Mouse (Mus musculus): ENCODE data around the gene Wfdc9.

DNA sequence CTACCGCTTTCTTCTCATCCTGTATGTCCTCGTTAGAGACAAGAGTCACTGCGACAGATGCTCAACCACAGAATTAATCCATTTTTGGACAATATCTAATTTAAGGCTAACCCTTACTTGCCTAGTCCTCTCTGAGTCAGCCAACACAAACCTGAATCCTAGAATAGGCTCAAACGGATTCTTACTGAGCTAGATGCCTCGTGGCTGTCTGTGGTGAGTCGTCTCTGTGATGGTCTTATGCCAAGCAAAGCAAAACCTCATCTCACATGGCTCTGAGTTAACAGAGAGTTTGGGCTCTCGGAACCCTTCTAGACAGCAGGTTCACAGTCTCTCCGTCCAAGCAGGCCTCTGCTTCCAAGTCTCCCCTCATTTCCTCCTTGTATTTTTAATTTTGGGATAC lies 52.0 kb downstream of the Wfdc9 start:
- TF ChIP-seq CTCF (IDR thresholded peaks at IDR 0.05; ENCODE audit: borderline replicate concordance, insufficient read depth, low read depth, low read length): no peak
- no peak for TF ChIP-seq POLR2A (IDR thresholded peaks at IDR 0.05; ENCODE audit: borderline replicate concordance, insufficient read depth, low read length)

Data from cerebellum, adult 2 months (tissue).